Mouse (Mus musculus) myocyte (in vitro differentiated cells): ENCODE data around the gene Mttp. TPM values are rescaled to one million over a fixed set of nuclear protein-coding genes. Genes with fewer than 3 reads are reported as not detected.

Experiments used
- H3K27me3 ChIP-seq: one replicate; pipeline ENCODE4 v1.6.1; 2011; ENCODE audit not compliant: control insufficient read depth, insufficient read depth, insufficient read length
- H3K36me3 ChIP-seq: one replicate; pipeline ENCODE4 v1.6.1; 2011; ENCODE audit not compliant: control insufficient read depth, insufficient read depth
- H3K4me2 ChIP-seq: one replicate; pipeline ENCODE4 v1.6.1; 2011; ENCODE audit warnings: low read depth, control low read depth
- H3K4me3 ChIP-seq: one replicate; pipeline ENCODE4 v1.5.1; 2011; ENCODE audit warnings: mild to moderate bottlenecking, control low read depth, moderate library complexity
- H3K79me2 ChIP-seq: one replicate; pipeline ENCODE4 v1.6.1; 2011; ENCODE audit not compliant: control insufficient read depth, insufficient read depth
- H3ac ChIP-seq: one replicate; pipeline ENCODE4 v1.6.1; 2011; ENCODE audit not compliant: control insufficient read depth, insufficient read length
- CEBPB ChIP-seq: IDR thresholded peaks from 2 replicates; pipeline ENCODE4 v1.6.1; 2011; ENCODE audit warnings: mild to moderate bottlenecking, moderate library complexity; ENCODE audit not compliant: poor library complexity, insufficient read depth, severe bottlenecking
- E2F4 ChIP-seq: IDR thresholded peaks from one replicate; pipeline ENCODE4 v1.6.1; 2011; ENCODE audit warnings: mild to moderate bottlenecking, control low read depth, moderate library complexity; ENCODE audit not compliant: insufficient read depth
- MAX ChIP-seq: IDR thresholded peaks from one replicate; pipeline ENCODE4 v1.6.1; 2011; ENCODE audit warnings: low read depth, mild to moderate bottlenecking, control low read depth
- MYOD1 ChIP-seq, 3 experiments: IDR thresholded peaks; one replicate each; pipeline ENCODE4 v1.6.1; 2011; ENCODE audit warnings: control low read depth in 2 of 3, low read depth in 2 of 3, mild to moderate bottlenecking in 2 of 3, moderate library complexity in 1 of 3; ENCODE audit not compliant: insufficient read length in 2 of 3, control insufficient read depth in 1 of 3
- MYOG ChIP-seq, 3 experiments: IDR thresholded peaks; one replicate each; pipeline ENCODE4 v1.6.1; 2011; ENCODE audit warnings: control low read depth in 2 of 3, low read depth in 2 of 3, mild to moderate bottlenecking in 2 of 3; ENCODE audit not compliant: insufficient read length in 2 of 3, control insufficient read depth in 1 of 3, insufficient read depth in 1 of 3
- POLR2A ChIP-seq: IDR thresholded peaks from one replicate; pipeline ENCODE4 v1.6.1; 2011; ENCODE audit warnings: low read depth, mild to moderate bottlenecking, control low read depth, moderate library complexity; ENCODE audit not compliant: insufficient read length
- POLR2AphosphoS2 ChIP-seq: IDR thresholded peaks from one replicate; pipeline ENCODE4 v1.6.1; 2011; ENCODE audit warnings: low read depth, control low read depth; ENCODE audit not compliant: insufficient read length
- REST ChIP-seq: IDR thresholded peaks from one replicate; pipeline ENCODE4 v1.6.1; 2011; ENCODE audit warnings: mild to moderate bottlenecking, control low read depth, moderate library complexity; ENCODE audit not compliant: insufficient read depth, insufficient read length
- SRF ChIP-seq: IDR thresholded peaks from one replicate; pipeline ENCODE4 v1.6.1; 2011; ENCODE audit warnings: low read depth; ENCODE audit not compliant: control insufficient read depth, insufficient read length
- TCF12 ChIP-seq: IDR thresholded peaks from one replicate; pipeline ENCODE4 v1.6.1; 2011; ENCODE audit warnings: mild to moderate bottlenecking, control low read depth; ENCODE audit not compliant: poor library complexity, insufficient read depth, severe bottlenecking
- TCF3 ChIP-seq: IDR thresholded peaks from one replicate; pipeline ENCODE4 v1.6.1; 2011; ENCODE audit warnings: low read depth, control low read depth; ENCODE audit not compliant: insufficient read length
- USF1 ChIP-seq: IDR thresholded peaks from one replicate; pipeline ENCODE4 v1.6.1; 2011; ENCODE audit warnings: low read depth, mild to moderate bottlenecking, control low read depth, moderate library complexity
- polyA plus RNA-seq: library from polyadenylated mRNA; unstranded; fragments of >200 nt; fragmentation: generic; extraction: Trizol; gene quantifications from one replicate; pipeline ENCODE4 v1.2.1, GENCODE M21; 2012; ENCODE audit warnings: missing spikeins

Mttp gene
- polyA plus RNA-seq, 1 experiment, result 4.1 TPM

- no peaks in the 10 kb centered on the region for H3K79me2 ChIP-seq
- no peaks in the 10 kb centered on the region for H3K36me3 ChIP-seq
- TF ChIP-seq POLR2A (no peak), SRF (no peak), REST (no peak), TCF12 (no peak), MYOG (IDR thresholded peaks at IDR 0.05; ENCODE audit: control insufficient read depth in 1 of 3, insufficient read depth in 1 of 3, insufficient read length in 2 of 3, low read depth in 2 of 3) (no peak), MAX (no peak)
- H3K27me3 ChIP-seq, result no peaks in the 10 kb centered on the region
- no peak overlapping the region for H3K4me3 ChIP-seq
- H3K4me2 ChIP-seq, result no peak overlapping the region
- H3ac ChIP-seq, result no peak overlapping the region
Measured at GRCm38 (mm10) chr3:138056976-138057375, 87.8 kb downstream of the Mttp start.

GRCm38 (mm10) chr3:138053969-138054368, 90.8 kb downstream of the Mttp start:
- H3K79me2 ChIP-seq, result no peaks in the 10 kb centered on the region
- TF ChIP-seq MAX, result no peak
- no peak for TF ChIP-seq MYOD1 (IDR thresholded peaks at IDR 0.05; ENCODE audit: control insufficient read depth in 1 of 3, insufficient read length in 2 of 3, low read depth in 2 of 3)
- TF ChIP-seq POLR2A, result no peak
- TF ChIP-seq TCF3, result no peak
- TF ChIP-seq REST, result no peak
- TF ChIP-seq POLR2AphosphoS2, result no peak
- TF ChIP-seq USF1, result no peak
- no peak for TF ChIP-seq CEBPB
- TF ChIP-seq TCF12, result no peak
- TF ChIP-seq E2F4, result no peak
- TF ChIP-seq MYOG (IDR thresholded peaks at IDR 0.05; ENCODE audit: control insufficient read depth in 1 of 3, insufficient read depth in 1 of 3, insufficient read length in 2 of 3, low read depth in 2 of 3), result no peak
- H3K4me2 ChIP-seq, result peak overlapping the region; percentile 61
- H3ac ChIP-seq, result no peak overlapping the region
- no peaks in the 10 kb centered on the region for H3K36me3 ChIP-seq
- no peak overlapping the region for H3K4me3 ChIP-seq
- no peaks in the 10 kb centered on the region for H3K27me3 ChIP-seq

GRCm38 (mm10) chr3:138051431-138051830, 93.3 kb downstream of the Mttp start:
- Histone ChIP-seq H3K36me3 (no peaks in the 10 kb centered on the region), H3K4me3 (no peak overlapping the region), H3K79me2 (no peaks in the 10 kb centered on the region), H3K4me2 (no peak overlapping the region), H3ac (no peak overlapping the region), H3K27me3 (no peaks in the 10 kb centered on the region)
- TF ChIP-seq TCF3 (no peak), E2F4 (no peak), POLR2AphosphoS2 (no peak), CEBPB (no peak), MAX (no peak), POLR2A (no peak)

DNA sequence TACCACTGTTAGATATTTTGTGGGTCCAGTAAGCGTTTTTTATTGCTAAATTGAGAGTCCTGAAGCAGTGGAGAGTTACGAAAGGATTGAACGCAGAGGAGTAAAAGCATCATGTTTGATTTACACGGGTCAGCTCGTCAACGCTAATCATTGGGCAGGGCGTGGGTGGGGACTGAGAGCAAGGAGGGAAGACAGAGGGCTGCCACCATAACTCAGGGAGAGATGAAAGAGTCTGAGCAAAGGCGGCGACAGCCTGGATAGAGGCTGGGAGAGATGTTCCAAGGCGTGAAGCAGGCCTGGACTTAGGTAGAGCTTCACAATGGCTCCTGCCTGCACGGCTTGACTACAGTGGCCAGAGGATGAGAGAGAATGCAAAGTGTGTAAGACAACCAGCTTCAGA, 94.0 kb downstream of the Mttp start:
- H3K4me3 ChIP-seq, result no peak overlapping the region
- no peaks in the 10 kb centered on the region for H3K36me3 ChIP-seq
- H3ac ChIP-seq, result no peak overlapping the region
- H3K27me3 ChIP-seq, result no peaks in the 10 kb centered on the region
- TF ChIP-seq REST, result no peak
- TF ChIP-seq MAX, result no peak
- TF ChIP-seq CEBPB, result no peak
- no peak for TF ChIP-seq TCF12
- no peak for TF ChIP-seq USF1
- H3K4me2 ChIP-seq, result no peak overlapping the region
- H3K79me2 ChIP-seq, result no peaks in the 10 kb centered on the region

GRCm38 (mm10) chr3:138049555-138049954, 95.2 kb downstream of the Mttp start:
- H3K4me3 ChIP-seq, result no peak overlapping the region
- H3K36me3 ChIP-seq, result no peaks in the 10 kb centered on the region
- H3K79me2 ChIP-seq, result no peaks in the 10 kb centered on the region
- H3ac ChIP-seq, result no peak overlapping the region
- TF ChIP-seq SRF (no peak), MYOD1 (IDR thresholded peaks at IDR 0.05; ENCODE audit: control insufficient read depth in 1 of 3, insufficient read length in 2 of 3, low read depth in 2 of 3) (peak; percentile 80 to 86 (median 83)), POLR2AphosphoS2 (no peak), MYOG (IDR thresholded peaks at IDR 0.05; ENCODE audit: control insufficient read depth in 1 of 3, insufficient read depth in 1 of 3, insufficient read length in 2 of 3, low read depth in 2 of 3) (peak in 2 of 3 experiments; percentile 13 to 93), USF1 (no peak), E2F4 (no peak), TCF12 (peak; percentile 80)
- H3K27me3 ChIP-seq, result no peaks in the 10 kb centered on the region
- H3K4me2 ChIP-seq, result no peak overlapping the region
